Mouse (Mus musculus) liver, postnatal 0 days (tissue): Measurements from ENCODE around the gene Tbc1d13.

Experiments used
- CTCF ChIP-seq: sonication (generic); IDR thresholded peaks from 2 replicates; pipeline ENCODE4 v1.5.1; 2016; ENCODE audit warnings: antibody characterized with exemption, low read depth
- EP300 ChIP-seq: IDR thresholded peaks from 2 replicates; pipeline ENCODE4 v1.6.1; 2016; ENCODE audit warnings: antibody characterized with exemption, low read depth, mild to moderate bottlenecking

DNA sequence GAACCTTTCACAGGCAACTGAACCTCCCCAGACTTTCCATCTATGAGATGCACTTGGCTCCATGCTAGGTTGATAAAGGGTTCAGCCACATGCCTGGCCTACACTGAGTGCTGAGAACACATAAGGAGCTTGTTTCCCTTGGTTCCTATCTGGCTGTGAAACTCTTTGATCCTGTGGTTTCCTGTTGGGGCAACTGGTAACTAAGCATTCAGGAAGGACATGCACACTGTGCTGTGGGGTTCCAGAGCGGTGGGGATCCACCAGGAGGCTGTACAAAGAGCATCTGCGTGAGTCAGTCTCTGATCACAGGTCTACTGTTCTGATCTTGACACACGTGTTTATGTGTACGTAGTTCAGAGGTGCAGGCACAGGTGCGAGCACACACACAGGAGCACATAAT, 21.0 kb upstream of the Tbc1d13 start:
- TF ChIP-seq CTCF = no peak
- no peak for TF ChIP-seq EP300
